Mouse (Mus musculus) intestine, embryonic 16.5 days (tissue): Measurements from ENCODE around the gene Pigc. TPM values are rescaled to one million over a fixed set of nuclear protein-coding genes. Genes with fewer than 3 reads are reported as not detected.
A peak's percentile ranks its signal among the peaks of the same experiment; 100 is the strongest.

Source experiments
- ATAC-seq: fragments of 200-750 bp; cut with Nextera tagmentation; 2 replicates; pipeline ENCODE4 v1.8.0; 2017; ENCODE audit warnings: moderate TSS enrichment, moderate library complexity
- H3K27ac ChIP-seq: fragments of 300-500 bp; sonication (generic); 2 replicates; pipeline ENCODE4 v1.5.1; 2014; ENCODE audit warnings: mild to moderate bottlenecking, low read length
- H3K27me3 ChIP-seq: fragments of 300-500 bp; sonication (generic); replicated peaks from 2 replicates; pipeline ENCODE4 v1.6.1; 2014; ENCODE audit warnings: low read length, control low read depth, mixed read lengths; ENCODE audit not compliant: control insufficient read depth, insufficient read depth
- H3K36me3 ChIP-seq: fragments of 300-500 bp; sonication (generic); 2 replicates; pipeline ENCODE4 v1.6.1; 2014; ENCODE audit warnings: low read length, control low read depth; ENCODE audit not compliant: control insufficient read depth, insufficient read depth
- H3K4me1 ChIP-seq: fragments of 300-500 bp; sonication (generic); 2 replicates; pipeline ENCODE4 v1.6.1; 2014; ENCODE audit warnings: low read length, control low read depth, mixed read lengths; ENCODE audit not compliant: control insufficient read depth, insufficient read depth
- H3K4me2 ChIP-seq: fragments of 300-500 bp; sonication (generic); 2 replicates; pipeline ENCODE4 v1.6.1; 2014; ENCODE audit warnings: low read depth, low read length, control low read depth
- H3K4me3 ChIP-seq: fragments of 300-500 bp; sonication (generic); 2 replicates; pipeline ENCODE4 v1.5.1; 2014; ENCODE audit warnings: mild to moderate bottlenecking, low read length
- H3K9ac ChIP-seq: fragments of 300-500 bp; sonication (generic); 2 replicates; pipeline ENCODE4 v1.6.1; 2014; ENCODE audit warnings: low read depth, low read length
- H3K9me3 ChIP-seq: fragments of 300-500 bp; sonication (generic); 2 replicates; pipeline ENCODE4 v1.6.1; 2016; ENCODE audit warnings: low read length, control low read depth; ENCODE audit not compliant: control insufficient read depth
- whole genome bisulfite sequencing: fragments of 180-500 bp; shearing (Covaris S2); extraction: QIAGEN DNeasy Blood & Tissue Kit; methylation state at CpG from one replicate; pipeline ENCODE4 v1.1.7; 2014; 5-methylcytosine and 5-hydroxymethylcytosine counted together
- polyA plus RNA-seq: library from polyadenylated mRNA; unstranded; fragments of >200 nt; fragmentation: Nextera tagmentation; extraction: Ambion mirVana; gene quantifications from 2 replicates; pipeline ENCODE4 v1.2.1, GENCODE M21; 2015

Pigc gene
- polyA plus RNA-seq, 1 experiment from 2014 or later: 35.8 TPM

- no peaks in the 10 kb centered on the region for H3K9me3 ChIP-seq
- H3K27ac ChIP-seq: no peak overlapping the region
- no peaks in the 10 kb centered on the region for H3K36me3 ChIP-seq
- WGBS: 85% methylated on average over 4 of the region's 4 CpGs
- H3K4me1 ChIP-seq: no peaks in the 10 kb centered on the region
- no peaks in the 10 kb centered on the region for H3K27me3 ChIP-seq
- H3K4me2 ChIP-seq: no peak overlapping the region
- no peak overlapping the region for H3K4me3 ChIP-seq
- no peak overlapping the region for H3K9ac ChIP-seq
- no peak for ATAC-seq
These were observed 36.7 kb upstream of the Pigc start for GRCm38 (mm10) chr1:161932286-161932685.

GRCm38 (mm10) chr1:161942082-161942481 is 26.9 kb upstream of the Pigc start:
- H3K36me3 ChIP-seq: no peaks in the 10 kb centered on the region

DNA sequence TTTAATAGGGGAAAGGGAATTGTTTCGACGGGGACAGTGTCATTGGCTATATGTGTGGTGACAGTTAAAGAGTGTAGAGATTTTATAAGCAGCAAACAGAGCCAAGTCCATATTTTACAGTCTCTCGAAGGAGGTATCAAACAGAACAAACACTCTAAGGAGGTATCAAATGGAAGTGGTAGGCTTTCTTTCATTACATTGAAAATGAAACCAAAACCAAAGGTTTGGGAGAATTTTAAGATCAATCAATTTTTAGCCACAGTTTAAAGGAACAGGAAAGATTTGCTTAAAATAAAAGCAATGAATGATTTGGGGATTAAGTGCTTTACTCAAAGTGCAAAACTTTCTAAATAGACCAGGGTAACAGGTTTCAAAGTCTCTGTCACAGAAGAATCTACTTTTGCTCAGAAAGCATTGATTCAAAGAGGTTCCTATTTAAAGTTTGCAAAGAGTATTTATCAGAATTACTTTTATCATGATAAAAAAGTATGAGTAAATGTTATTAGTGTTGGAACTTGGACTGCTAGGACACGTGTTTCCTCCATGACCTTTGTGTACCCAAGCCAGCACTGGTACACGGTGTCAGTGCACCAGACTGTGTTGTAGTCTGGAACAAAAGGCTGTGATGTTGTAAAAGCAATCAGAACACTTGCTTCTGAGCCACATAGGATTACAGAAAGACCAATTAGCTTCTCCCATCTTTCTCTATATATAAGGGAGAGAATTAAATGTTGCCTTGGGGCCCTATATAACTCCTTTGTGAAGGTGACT is 17.8 kb upstream of the Pigc start:
- Histone ChIP-seq H3K4me2 (no peak overlapping the region), H3K36me3 (no peaks in the 10 kb centered on the region), H3K27ac (no peak overlapping the region), H3K4me1 (no peaks in the 10 kb centered on the region), H3K4me3 (no peak overlapping the region), H3K27me3 (no peaks in the 10 kb centered on the region), H3K9me3 (no peaks in the 10 kb centered on the region), H3K9ac (no peak overlapping the region)
- peak; percentile 88 for ATAC-seq
- WGBS: 65% methylated on average over 5 of the region's 5 CpGs

More at GRCm38 (mm10) chr1:161942082-161942481, 26.9 kb upstream of the Pigc start:
- WGBS: 72% methylated on average over 2 of the region's 2 CpGs
- H3K4me3 ChIP-seq: no peak overlapping the region
- H3K4me1 ChIP-seq: no peaks in the 10 kb centered on the region
- H3K27me3 ChIP-seq: no peaks in the 10 kb centered on the region
- H3K9ac ChIP-seq: no peak overlapping the region
- no peak for ATAC-seq
- H3K27ac ChIP-seq: no peak overlapping the region
- H3K4me2 ChIP-seq: no peak overlapping the region
- H3K9me3 ChIP-seq: no peaks in the 10 kb centered on the region

DNA sequence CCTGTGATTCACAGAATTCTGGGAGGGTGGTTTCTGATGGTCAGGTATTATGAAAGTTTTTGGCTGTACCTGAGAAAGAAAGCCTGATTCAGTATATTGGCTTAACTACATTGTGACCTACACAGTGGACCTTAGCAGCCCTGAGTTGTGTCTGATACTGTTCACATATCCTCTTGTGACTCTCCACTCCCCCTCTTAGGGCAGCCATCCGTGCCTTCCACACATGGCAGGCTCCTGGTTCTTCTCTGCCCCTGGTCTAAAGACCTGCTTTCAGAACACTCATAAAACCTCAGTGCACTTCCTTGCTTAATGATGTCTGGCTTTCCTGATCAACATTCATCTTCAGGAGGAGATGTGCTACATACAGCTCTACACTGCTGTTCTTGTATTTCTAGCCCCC is 16.4 kb upstream of the Pigc start:
- WGBS: 39% methylated on average over 1 of the region's 1 CpGs
- Histone ChIP-seq H3K36me3 (no peaks in the 10 kb centered on the region), H3K4me3 (no peak overlapping the region), H3K4me2 (no peak overlapping the region), H3K4me1 (no peaks in the 10 kb centered on the region), H3K27me3 (no peaks in the 10 kb centered on the region), H3K27ac (no peak overlapping the region), H3K9ac (no peak overlapping the region), H3K9me3 (no peaks in the 10 kb centered on the region)
- ATAC-seq: no peak

GRCm38 (mm10) chr1:161955846-161956245 is 13.1 kb upstream of the Pigc start:
- no peaks in the 10 kb centered on the region for H3K36me3 ChIP-seq
- no peak overlapping the region for H3K27ac ChIP-seq
- H3K4me1 ChIP-seq: no peaks in the 10 kb centered on the region
- no peak for ATAC-seq
- H3K4me3 ChIP-seq: no peak overlapping the region
- no peak overlapping the region for H3K9ac ChIP-seq
- H3K9me3 ChIP-seq: no peaks in the 10 kb centered on the region
- no peak overlapping the region for H3K4me2 ChIP-seq
- WGBS: 72% methylated on average over 5 of the region's 5 CpGs
- H3K27me3 ChIP-seq: no peaks in the 10 kb centered on the region

- H3K9ac ChIP-seq: no peak overlapping the region
- ATAC-seq: no peak
- no peaks in the 10 kb centered on the region for H3K27me3 ChIP-seq
- no peak overlapping the region for H3K27ac ChIP-seq
- no peaks in the 10 kb centered on the region for H3K36me3 ChIP-seq
- H3K9me3 ChIP-seq: no peaks in the 10 kb centered on the region
- 75% methylated on average over 19 of the region's 19 CpGs for WGBS
- H3K4me1 ChIP-seq: no peaks in the 10 kb centered on the region
- H3K4me2 ChIP-seq: no peak overlapping the region
- H3K4me3 ChIP-seq: no peak overlapping the region
These were observed 10.7 kb upstream of the Pigc start for GRCm38 (mm10) chr1:161957964-161958950.

- no peak overlapping the region for H3K4me3 ChIP-seq
- no peaks in the 10 kb centered on the region for H3K36me3 ChIP-seq
- H3K4me1 ChIP-seq: no peaks in the 10 kb centered on the region
- 56% methylated on average over 3 of the region's 3 CpGs for WGBS
- H3K27me3 ChIP-seq: no peaks in the 10 kb centered on the region
- H3K9ac ChIP-seq: no peak overlapping the region
- no peak overlapping the region for H3K4me2 ChIP-seq
- H3K27ac ChIP-seq: no peak overlapping the region
- 0 out of 2 replicates have a peak, but pooled peaks have one; percentile 44 for ATAC-seq
- H3K9me3 ChIP-seq: no peaks in the 10 kb centered on the region
These were observed 6.3 kb upstream of the Pigc start for GRCm38 (mm10) chr1:161962465-161963377.

- Histone ChIP-seq H3K27ac (no peak overlapping the region), H3K4me1 (peaks cover 12% of the 10 kb centered on the region; the same call in 1 of the 2 replicates), H3K27me3 (no peaks in the 10 kb centered on the region), H3K4me3 (no peak overlapping the region), H3K4me2 (no peak overlapping the region), H3K9ac (no peak overlapping the region), H3K9me3 (no peaks in the 10 kb centered on the region), H3K36me3 (peaks cover 2% of the 10 kb centered on the region; the same call in 1 of the 2 replicates)
- WGBS: 61% methylated on average over 2 of the region's 2 CpGs
- ATAC-seq: no peak
These were observed 1.1 kb upstream of the Pigc start for GRCm38 (mm10) chr1:161967936-161968335.
